Mouse (Mus musculus) small intestine, adult 2 months (tissue): ENCODE measurements around the gene Cym. TPM values are rescaled to one million over a fixed set of nuclear protein-coding genes. Genes with fewer than 3 reads are reported as not detected.

Experiments
- H3K27ac ChIP-seq: fragments of 200-500 bp; 2 replicates; pipeline ENCODE4 v1.5.1; 2012; ENCODE audit warnings: low read depth, low read length, control low read depth, inconsistent platforms; ENCODE audit not compliant: insufficient read depth
- H3K27me3 ChIP-seq: fragments of 200-500 bp; 2 replicates; pipeline ENCODE4 v1.6.1; 2012; ENCODE audit warnings: mild to moderate bottlenecking, moderate library complexity, low read length, inconsistent platforms; ENCODE audit not compliant: control insufficient read depth, insufficient read depth
- H3K36me3 ChIP-seq: fragments of 200-500 bp; 2 replicates; pipeline ENCODE4 v1.6.1; 2012; ENCODE audit warnings: mild to moderate bottlenecking, low read length, control low read depth, inconsistent platforms; ENCODE audit not compliant: control insufficient read depth, insufficient read depth
- H3K4me1 ChIP-seq: fragments of 200-500 bp; 2 replicates; pipeline ENCODE4 v1.6.1; 2012; ENCODE audit warnings: low read length, inconsistent platforms, mixed read lengths; ENCODE audit not compliant: control insufficient read depth, insufficient read depth, insufficient read length
- H3K4me3 ChIP-seq: fragments of 200-500 bp; 2 replicates; pipeline ENCODE4 v1.5.1; 2012; ENCODE audit warnings: low read depth, mild to moderate bottlenecking, control low read depth, inconsistent platforms, low read length, moderate library complexity
- CTCF ChIP-seq: fragments of 200-500 bp; IDR thresholded peaks from 2 replicates; pipeline ENCODE4 v1.5.1; 2012; ENCODE audit warnings: low read depth, mild to moderate bottlenecking, control low read depth, inconsistent platforms, low read length, moderate library complexity, mixed read lengths; ENCODE audit not compliant: insufficient replicate concordance, insufficient read length; ENCODE audit errors: extremely low read depth
- POLR2A ChIP-seq: fragments of 200-500 bp; IDR thresholded peaks from 2 replicates; pipeline ENCODE4 v1.6.1; 2012; ENCODE audit warnings: low read depth, mild to moderate bottlenecking, control low read depth, inconsistent platforms, low read length, moderate library complexity
- WGBS: fragments of 180-500 bp; shearing (Covaris S2); methylation state at CpG from one replicate; pipeline ENCODE4 v1.1.7; 2018; 5-methylcytosine and 5-hydroxymethylcytosine counted together
- polyA plus RNA-seq: library from polyadenylated mRNA; depleted of rRNA; stranded (reverse); fragments of >200 nt; gene quantifications from 2 replicates; pipeline ENCODE4 v1.2.3, GENCODE M21; 2012

Cym gene
- polyA plus RNA-seq, 1 experiment: 6.5 TPM

GRCm38 (mm10) chr3:107225820-107226219, 4.3 kb upstream of the Cym start:
- WGBS: 88% methylated on average over 5 of the region's 5 CpGs
- Histone ChIP-seq H3K4me3 (no peak overlapping the region), H3K27me3 (no peaks in the 10 kb centered on the region), H3K27ac (no peak overlapping the region), H3K4me1 (peaks cover 12% of the 10 kb centered on the region; the same call in 1 of the 2 replicates), H3K36me3 (no peaks in the 10 kb centered on the region)
- TF ChIP-seq CTCF: no peak

DNA sequence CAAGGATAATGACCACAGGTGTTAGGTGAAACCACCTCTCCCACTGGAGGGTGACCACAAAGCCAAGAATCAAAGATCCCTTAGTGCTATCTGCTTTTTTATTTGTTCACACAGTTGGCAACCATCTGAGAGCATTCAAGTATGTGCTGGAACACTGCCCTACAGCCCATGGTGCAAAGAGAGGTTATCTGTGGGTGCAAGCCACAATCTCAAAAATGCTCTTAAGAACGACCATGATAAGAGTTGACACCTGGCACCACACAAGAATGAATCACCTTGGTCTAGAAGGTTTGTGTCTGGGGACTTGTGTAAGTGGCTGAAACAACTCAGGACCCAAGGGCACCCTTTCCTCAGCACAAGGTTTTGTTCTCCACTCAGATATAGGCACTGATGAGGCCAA, 1.7 kb upstream of the Cym start:
- no peak overlapping the region for H3K27ac ChIP-seq

GRCm38 (mm10) chr3:107218572-107218971, 3.0 kb downstream of the Cym start:
- H3K4me1 ChIP-seq: peaks cover 17% of the 10 kb centered on the region; the same call in 1 of the 2 replicates
- TF ChIP-seq CTCF: no peak
- TF ChIP-seq POLR2A: no peak
- H3K36me3 ChIP-seq: no peaks in the 10 kb centered on the region
- WGBS: 59% methylated on average over 7 of the region's 7 CpGs
- no peak overlapping the region for H3K27ac ChIP-seq
- H3K4me3 ChIP-seq: no peak overlapping the region
- H3K27me3 ChIP-seq: no peaks in the 10 kb centered on the region

More for the DNA sequence above, 1.7 kb upstream of the Cym start:
- peaks cover 4% of the 10 kb centered on the region; the same call in 1 of the 2 replicates for H3K4me1 ChIP-seq
- TF ChIP-seq CTCF (no peak), POLR2A (no peak)
- H3K36me3 ChIP-seq: no peaks in the 10 kb centered on the region
- no peaks in the 10 kb centered on the region for H3K27me3 ChIP-seq
- H3K4me3 ChIP-seq: no peak overlapping the region
- 15% methylated on average over 1 of the region's 1 CpGs for WGBS

DNA sequence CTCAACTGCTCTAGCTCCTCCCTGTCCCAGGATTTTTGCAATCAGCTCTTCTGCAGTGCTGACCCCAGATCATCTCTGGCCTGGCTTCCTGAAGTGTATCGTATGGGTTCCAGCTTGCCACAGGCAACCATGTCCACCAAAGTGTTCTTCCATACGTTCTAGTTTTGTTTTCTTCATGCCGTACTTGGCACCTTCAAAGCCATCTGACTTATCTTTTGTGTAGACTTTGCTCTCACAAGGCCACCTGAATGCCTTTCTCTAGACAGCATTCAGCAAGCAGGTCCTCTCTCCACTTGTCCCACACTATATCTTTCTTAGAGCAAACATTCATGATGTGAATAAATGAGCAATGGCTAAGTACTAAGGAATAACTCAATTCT, 4.4 kb downstream of the Cym start:
- Histone ChIP-seq H3K4me1 (peaks cover 17% of the 10 kb centered on the region; the same call in 1 of the 2 replicates), H3K27me3 (no peaks in the 10 kb centered on the region), H3K27ac (peak overlapping the region; percentile 80), H3K4me3 (no peak overlapping the region), H3K36me3 (no peaks in the 10 kb centered on the region)
- WGBS: 22% methylated on average over 3 of the region's 3 CpGs
- TF ChIP-seq POLR2A (no peak), CTCF (no peak)

GRCm38 (mm10) chr3:107216400-107217100, 5.0 kb downstream of the Cym start:
- H3K27ac ChIP-seq: peak overlapping the region; percentile 80
- no peaks in the 10 kb centered on the region for H3K36me3 ChIP-seq
- H3K27me3 ChIP-seq: no peaks in the 10 kb centered on the region
- H3K4me3 ChIP-seq: no peak overlapping the region
- 24% methylated on average over 8 of the region's 8 CpGs for WGBS
- H3K4me1 ChIP-seq: peaks cover 17% of the 10 kb centered on the region; the same call in 1 of the 2 replicates
- TF ChIP-seq POLR2A (no peak), CTCF (no peak)

GRCm38 (mm10) chr3:107214606-107215005, 6.9 kb downstream of the Cym start:
- TF ChIP-seq CTCF (no peak), POLR2A (no peak)
- H3K27me3 ChIP-seq: no peaks in the 10 kb centered on the region
- no peaks in the 10 kb centered on the region for H3K36me3 ChIP-seq
- 83% methylated on average over 5 of the region's 5 CpGs for WGBS
- no peak overlapping the region for H3K27ac ChIP-seq
- peaks cover 17% of the 10 kb centered on the region; the same call in 1 of the 2 replicates for H3K4me1 ChIP-seq
- no peak overlapping the region for H3K4me3 ChIP-seq

GRCm38 (mm10) chr3:107207625-107208253, 13.8 kb downstream of the Cym start:
- TF ChIP-seq POLR2A (no peak), CTCF (no peak)
- H3K27me3 ChIP-seq: no peaks in the 10 kb centered on the region
- H3K27ac ChIP-seq: no peak overlapping the region
- H3K4me3 ChIP-seq: no peak overlapping the region
- H3K36me3 ChIP-seq: no peaks in the 10 kb centered on the region
- 73% methylated on average over 7 of the region's 7 CpGs for WGBS
- peaks cover 3% of the 10 kb centered on the region; the same call in 1 of the 2 replicates for H3K4me1 ChIP-seq
